Mouse (Mus musculus): ENCODE results near the gene Olfr513.

Olfr513 gene

GRCm38 (mm10) chr7:108750673-108751072 is at the start of gene Olfr513:
Gene Olfr513 (plus strand): TSS chr7:108750973.
- DNase-seq (ENCODE audit: low spot score): no peak

- no peak for DNase-seq (ENCODE audit: low spot score)
Measured at GRCm38 (mm10) chr7:108713020-108713419, 37.8 kb upstream of the Olfr513 start, which contains the start of gene Olfr512. Gene Olfr512 (plus strand): TSS chr7:108713320.

- no peak for DNase-seq (ENCODE audit: low spot score)
Measured at GRCm38 (mm10) chr7:108760411-108760810, 9.6 kb downstream of the Olfr513 start.

GRCm38 (mm10) chr7:108797205-108797933 is 46.6 kb downstream of the Olfr513 start:
- no peak for DNase-seq (ENCODE audit: low spot score)
